Mouse (Mus musculus): ENCODE results near the gene 2310033P09Rik. TPM values are rescaled to one million over a fixed set of nuclear protein-coding genes. Genes with fewer than 3 reads are reported as not detected.

2310033P09Rik gene
- 16.6 and 36.0 TPM in 2 replicates for total RNA-seq (2014; fragmentation: Nextera tagmentation)
- 15.4 and 17.6 TPM in 2 replicates for total RNA-seq (2017)

- ATAC-seq (replicated peaks; ENCODE audit: low FRiP score, low TSS enrichment, poor library complexity, severe bottlenecking): peak; percentile 74
Observed at GRCm38 (mm10) chr11:59208153-59208831, at the start of gene 2310033P09Rik. Gene 2310033P09Rik, plus strand, starts transcription at chr11:59208321.

- no peak for ATAC-seq (replicated peaks; ENCODE audit: low FRiP score, low TSS enrichment, poor library complexity, severe bottlenecking)
Observed at GRCm38 (mm10) chr11:59159099-59159498, 49.0 kb upstream of the 2310033P09Rik start.

GRCm38 (mm10) chr11:59159558-59159957 is 48.6 kb upstream of the 2310033P09Rik start:
- no peak for ATAC-seq (replicated peaks; ENCODE audit: low FRiP score, low TSS enrichment, poor library complexity, severe bottlenecking)

GRCm38 (mm10) chr11:59161398-59161797 is 46.7 kb upstream of the 2310033P09Rik start:
- no peak for ATAC-seq (replicated peaks; ENCODE audit: low FRiP score, low TSS enrichment, poor library complexity, severe bottlenecking)

GRCm38 (mm10) chr11:59162443-59163254 is 45.5 kb upstream of the 2310033P09Rik start:
- ATAC-seq (replicated peaks; ENCODE audit: low FRiP score, low TSS enrichment, poor library complexity, severe bottlenecking): no peak

- ATAC-seq (replicated peaks; ENCODE audit: low FRiP score, low TSS enrichment, poor library complexity, severe bottlenecking): peak; percentile 82
Observed at GRCm38 (mm10) chr11:59163255-59164236, 44.6 kb upstream of the 2310033P09Rik start, which contains the start of gene Iba57. Gene Iba57, minus strand, starts transcription at chr11:59163739.

- ATAC-seq (replicated peaks; ENCODE audit: low FRiP score, low TSS enrichment, poor library complexity, severe bottlenecking): peak; percentile 79
Observed at GRCm38 (mm10) chr11:59164384-59164783, 43.7 kb upstream of the 2310033P09Rik start.

- no peak for ATAC-seq (replicated peaks; ENCODE audit: low FRiP score, low TSS enrichment, poor library complexity, severe bottlenecking)
Observed at GRCm38 (mm10) chr11:59165616-59166241, 42.4 kb upstream of the 2310033P09Rik start.

GRCm38 (mm10) chr11:59169807-59170206 is 38.3 kb upstream of the 2310033P09Rik start:
- ATAC-seq (replicated peaks; ENCODE audit: low FRiP score, low TSS enrichment, poor library complexity, severe bottlenecking): no peak

- ATAC-seq (replicated peaks; ENCODE audit: low FRiP score, low TSS enrichment, poor library complexity, severe bottlenecking): no peak
Observed at GRCm38 (mm10) chr11:59170549-59170948, 37.6 kb upstream of the 2310033P09Rik start.

- no peak for ATAC-seq (replicated peaks; ENCODE audit: low FRiP score, low TSS enrichment, poor library complexity, severe bottlenecking)
Observed at GRCm38 (mm10) chr11:59174189-59174838, 33.8 kb upstream of the 2310033P09Rik start.

GRCm38 (mm10) chr11:59176475-59176874 is 31.6 kb upstream of the 2310033P09Rik start:
- no peak for ATAC-seq (replicated peaks; ENCODE audit: low FRiP score, low TSS enrichment, poor library complexity, severe bottlenecking)

GRCm38 (mm10) chr11:59176921-59177320 is 31.2 kb upstream of the 2310033P09Rik start:
- ATAC-seq (replicated peaks; ENCODE audit: low FRiP score, low TSS enrichment, poor library complexity, severe bottlenecking): 0 out of 2 replicates have a peak, but pooled peaks have one; percentile 16

GRCm38 (mm10) chr11:59182864-59183331 is 25.2 kb upstream of the 2310033P09Rik start, which contains the start of gene Gjc2:
Gene Gjc2, minus strand, starts transcription at chr11:59183213.
- ATAC-seq (replicated peaks; ENCODE audit: low FRiP score, low TSS enrichment, poor library complexity, severe bottlenecking): no peak

GRCm38 (mm10) chr11:59183821-59184220 is 24.3 kb upstream of the 2310033P09Rik start:
- peak; percentile 87 for ATAC-seq (replicated peaks; ENCODE audit: low FRiP score, low TSS enrichment, poor library complexity, severe bottlenecking)

GRCm38 (mm10) chr11:59185490-59185889 is 22.6 kb upstream of the 2310033P09Rik start:
- no peak for ATAC-seq (replicated peaks; ENCODE audit: low FRiP score, low TSS enrichment, poor library complexity, severe bottlenecking)

- ATAC-seq (replicated peaks; ENCODE audit: low FRiP score, low TSS enrichment, poor library complexity, severe bottlenecking): no peak
Observed at GRCm38 (mm10) chr11:59187706-59188105, 20.4 kb upstream of the 2310033P09Rik start.

All from megakaryocyte-erythroid progenitor cell, adult 5-6 weeks (primary cell).